In the genomic region with DNA sequence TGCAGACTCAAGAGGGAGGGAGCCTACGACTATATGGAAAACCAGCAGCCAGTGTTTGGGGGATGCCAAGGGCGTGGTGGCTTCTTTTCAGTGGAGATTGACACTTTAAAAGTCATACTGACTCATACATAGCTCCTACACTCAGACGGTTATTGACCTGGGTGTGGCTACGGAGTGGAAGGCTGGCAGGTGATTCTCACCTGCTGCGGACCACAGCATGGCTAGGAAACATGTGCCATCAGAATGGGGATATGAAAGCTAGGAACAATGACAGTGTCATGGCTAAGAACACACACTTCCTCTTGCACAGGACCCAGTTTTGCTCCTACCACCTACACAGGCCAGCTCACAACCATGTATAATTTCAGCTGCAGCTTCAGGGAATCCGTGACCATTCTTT, we compare ENCODE assay signal across 17 mouse cellular contexts. TPM values are rescaled to one million over a fixed set of nuclear protein-coding genes. Genes with fewer than 3 reads are reported as not detected.
DNase-seq lines count a peak whose midpoint lies in the region; ATAC-seq lines count a peak whose summit lies in the region.
"Had no signal": no experiment of that assay in that cellular context is flagged by ENCODE, and none has a peak within 500 bp of the region (broad histone marks: within the 10 kb centered on the region; RNA-seq: fewer than 3 reads in every experiment).

No protein-coding gene starts in this region.

- peak; percentile 24 for ATAC-seq in megakaryocyte progenitor cell, adult 5-6 weeks (replicated peaks; ENCODE audit: poor library complexity)
- no peak for ATAC-seq in erythroid progenitor cell, adult 5-6 weeks (replicated peaks; ENCODE audit: low FRiP score, poor library complexity, severe bottlenecking)
- ATAC-seq: forebrain, embryonic 16.5 days; hindbrain, postnatal 0 days had no signal

- 27% methylated on average over 6 of the region's 6 CpGs for WGBS in large intestine, adult 2 months

- peak; percentile 63 for DNase-seq in spleen, postnatal 36 days (ENCODE audit: low spot score in 2 of 2)
- no peak for DNase-seq in spleen, adult 12 weeks (ENCODE audit: low spot score)
- peak; percentile 81 for DNase-seq in large intestine, adult 2 months (ENCODE audit: low read depth, low spot score)
- DNase-seq in cerebellum, adult 9-10 months = no peak
- DNase-seq in urinary bladder, postnatal 4 days (ENCODE audit: low spot score in 2 of 2) = no peak
- DNase-seq in left cerebral cortex, adult 9 months (ENCODE audit: low spot score in 2 of 2) = no peak
- DNase-seq: cerebellum, postnatal 25 days; heart, postnatal 36 days; kidney, adult 9 months; kidney, postnatal 4 days; lung, postnatal 14 days; retina, postnatal 1 day; thymus, postnatal 4 days had no signal

RNA-seq across cellular contexts. Expression of a gene that starts 52.4 kb away (rescaled TPM):
- 7.5 and 12.5 TPM in 2 replicates for polyA plus RNA-seq in large intestine, adult 2 months (2012; rRNA removed)
- total RNA-seq in megakaryocyte progenitor cell, adult 5-6 weeks (2015) = 78.6 and 86.8 TPM in 2 replicates
- 34.1 and 44.3 TPM in 2 replicates for total RNA-seq in megakaryocyte progenitor cell, adult 5-6 weeks (2017)
- 145 and 147 TPM in 2 replicates for total RNA-seq in erythroid progenitor cell, adult 5-6 weeks (2015; ENCODE audit: low replicate concordance)
- 67.4 and 102 TPM in 2 replicates for total RNA-seq in erythroid progenitor cell, adult 5-6 weeks (2017; ENCODE audit: low replicate concordance)

Comparison
In these comparisons a context has a peak if more than half of its experiments do, and no peak if none do; other contexts are left out.
1. DNase-seq: peak in spleen, postnatal 36 days (2 of 2) and large intestine, adult 2 months (single experiment); none in spleen, adult 12 weeks (single experiment), cerebellum, adult 9-10 months (single experiment), urinary bladder, postnatal 4 days (0 of 2) and left cerebral cortex, adult 9 months (0 of 2).